Mouse (Mus musculus) intestine, embryonic 14.5 days (tissue): ENCODE results near the gene Nav2. TPM values are rescaled to one million over a fixed set of nuclear protein-coding genes. Genes with fewer than 3 reads are reported as not detected.
A peak's percentile ranks its signal among the peaks of the same experiment; 100 is the strongest.

ENCODE experiments used
- ATAC-seq: fragments of 200-750 bp; cut with Nextera tagmentation; replicated peaks from 2 replicates; pipeline ENCODE4 v1.8.0; 2017; ENCODE audit warnings: low read depth, moderate number of reproducible peaks, moderate TSS enrichment, moderate library complexity; ENCODE audit not compliant: low FRiP score, low TSS enrichment
- DNase-seq: peaks from one replicate; pipeline ENCODE4 v3.0.0-alpha.2; 2018; ENCODE audit warnings: low spot score
- H3K27ac ChIP-seq: fragments of 300-500 bp; sonication (generic); 2 replicates; pipeline ENCODE4 v1.5.1; 2014; ENCODE audit warnings: low read depth, mild to moderate bottlenecking, control low read depth
- H3K27me3 ChIP-seq: fragments of 300-500 bp; sonication (generic); replicated peaks from 2 replicates; pipeline ENCODE4 v1.6.1; 2014; ENCODE audit warnings: low read length, control low read depth; ENCODE audit not compliant: control insufficient read depth, insufficient read depth
- H3K36me3 ChIP-seq: fragments of 300-500 bp; sonication (generic); 2 replicates; pipeline ENCODE4 v1.6.1; 2014; ENCODE audit warnings: low read length, control low read depth; ENCODE audit not compliant: control insufficient read depth, insufficient read depth
- H3K4me1 ChIP-seq: fragments of 300-500 bp; sonication (generic); replicated peaks from 2 replicates; pipeline ENCODE4 v1.6.1; 2014; ENCODE audit warnings: low read length, control low read depth, mixed read lengths; ENCODE audit not compliant: control insufficient read depth, insufficient read depth
- H3K4me2 ChIP-seq: fragments of 300-500 bp; sonication (generic); 2 replicates; pipeline ENCODE4 v1.6.1; 2014; ENCODE audit warnings: low read length
- H3K4me3 ChIP-seq: fragments of 300-500 bp; sonication (generic); 2 replicates; pipeline ENCODE4 v1.5.1; 2014; ENCODE audit warnings: low read depth, low read length, control low read depth, mixed read lengths
- H3K9ac ChIP-seq: fragments of 300-500 bp; sonication (generic); 2 replicates; pipeline ENCODE4 v1.6.1; 2014; ENCODE audit warnings: mild to moderate bottlenecking, low read length
- H3K9me3 ChIP-seq: fragments of 300-500 bp; sonication (generic); 2 replicates; pipeline ENCODE4 v1.6.1; 2016; ENCODE audit warnings: low read length, control low read depth; ENCODE audit not compliant: control insufficient read depth
- WGBS: fragments of 180-500 bp; shearing (Covaris S2); extraction: QIAGEN DNeasy Blood & Tissue Kit; methylation state at CpG from one replicate; pipeline ENCODE4 v1.1.7; 2014; 5-methylcytosine and 5-hydroxymethylcytosine counted together
- polyA plus RNA-seq: library from polyadenylated mRNA; unstranded; fragments of >200 nt; fragmentation: Nextera tagmentation; extraction: Ambion mirVana; gene quantifications from 2 replicates; pipeline ENCODE4 v1.2.1, GENCODE M21; 2014

Gene Nav2
- polyA plus RNA-seq, 1 experiment from 2014 or later = 31.5 TPM

- DNase-seq (no peak), ATAC-seq (no peak)
- H3K27me3 ChIP-seq = no peaks in the 10 kb centered on the region
- H3K4me2 ChIP-seq = no peak overlapping the region
- H3K4me1 ChIP-seq = no peaks in the 10 kb centered on the region
- H3K27ac ChIP-seq = no peak overlapping the region
- WGBS = 96% methylated on average over 21 of the region's 21 CpGs
- H3K36me3 ChIP-seq = peaks cover 100% of the 10 kb centered on the region
- H3K9me3 ChIP-seq = no peaks in the 10 kb centered on the region
- no peak overlapping the region for H3K9ac ChIP-seq
- H3K4me3 ChIP-seq = no peak overlapping the region
These were observed 37.8 kb upstream of the Nav2 start for GRCm38 (mm10) chr7:48870579-48871180.

- Histone ChIP-seq H3K27me3 (no peaks in the 10 kb centered on the region), H3K27ac (no peak overlapping the region), H3K9me3 (no peaks in the 10 kb centered on the region), H3K4me1 (no peaks in the 10 kb centered on the region), H3K9ac (no peak overlapping the region), H3K4me3 (no peak overlapping the region), H3K4me2 (no peak overlapping the region), H3K36me3 (peaks cover 98% of the 10 kb centered on the region)
- WGBS = 92% methylated on average over 11 of the region's 11 CpGs
- DNase-seq (no peak), ATAC-seq (no peak)
These were observed 37.2 kb upstream of the Nav2 start for GRCm38 (mm10) chr7:48871292-48871691.

GRCm38 (mm10) chr7:48875096-48875495, 33.4 kb upstream of the Nav2 start:
- 92% methylated on average over 14 of the region's 14 CpGs for WGBS

DNA sequence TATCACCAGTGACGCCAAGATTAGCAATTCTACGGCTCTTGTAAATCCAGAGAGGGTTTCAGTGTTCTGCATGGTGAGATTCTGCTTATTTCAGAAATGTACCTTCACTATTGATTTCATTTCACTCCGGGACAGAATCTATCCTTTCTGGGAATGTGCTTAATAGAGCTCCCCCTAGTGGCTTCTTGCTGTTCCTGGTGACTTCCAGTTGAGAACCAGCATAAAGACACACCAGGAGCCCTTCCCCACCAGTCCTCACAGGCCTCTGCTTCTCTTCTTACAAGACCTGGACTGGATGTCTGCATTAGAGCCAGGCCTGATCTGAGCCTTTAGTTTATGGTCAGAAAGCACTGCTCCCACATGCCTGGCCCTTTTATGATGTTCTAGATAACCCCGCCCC, 32.0 kb upstream of the Nav2 start:
- peaks cover 55% of the 10 kb centered on the region for H3K36me3 ChIP-seq
- ATAC-seq = no peak

More at GRCm38 (mm10) chr7:48875096-48875495, 33.4 kb upstream of the Nav2 start:
- H3K36me3 ChIP-seq = peaks cover 69% of the 10 kb centered on the region
- peaks cover 17% of the 10 kb centered on the region for H3K4me1 ChIP-seq
- H3K4me3 ChIP-seq = no peak overlapping the region
- no peaks in the 10 kb centered on the region for H3K9me3 ChIP-seq
- DNase-seq = no peak
- H3K9ac ChIP-seq = no peak overlapping the region
- H3K27me3 ChIP-seq = no peaks in the 10 kb centered on the region
- H3K4me2 ChIP-seq = no peak overlapping the region
- H3K27ac ChIP-seq = no peak overlapping the region
- ATAC-seq = no peak

DNA sequence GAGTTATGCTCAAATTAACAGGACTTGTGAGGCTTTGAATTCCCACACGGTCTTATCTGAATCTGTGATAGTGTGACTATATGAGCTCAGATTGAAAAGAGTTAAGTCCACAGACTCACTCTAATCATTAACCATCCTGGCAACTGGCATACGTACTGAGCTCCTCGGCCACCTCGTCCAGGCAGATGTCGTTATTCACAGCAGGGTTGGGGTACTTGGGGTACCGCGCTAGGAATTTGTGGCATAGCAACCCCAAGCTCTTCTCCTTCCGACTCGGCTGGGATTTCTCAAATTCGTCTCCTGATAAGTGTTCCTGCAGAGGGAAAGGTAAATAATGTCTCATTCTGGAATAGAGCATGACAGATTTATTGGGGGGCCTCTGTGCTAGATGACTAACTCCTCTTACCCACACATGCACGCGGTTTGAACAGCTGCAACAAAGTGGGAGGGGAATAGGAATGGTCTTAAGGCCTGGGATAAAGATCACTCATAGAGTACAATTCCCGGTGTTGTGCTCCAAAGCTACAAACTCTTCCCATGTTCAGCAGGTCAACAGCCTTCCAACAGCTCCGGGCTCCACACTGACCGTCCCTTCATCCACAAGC, 30.6 kb upstream of the Nav2 start:
- WGBS = 28% methylated on average over 15 of the region's 15 CpGs
- ATAC-seq (peak; percentile 17; the same call in 1 of the 2 replicates), DNase-seq (peak; percentile 71)
- H3K4me3 ChIP-seq = no peak overlapping the region
- H3K9ac ChIP-seq = no peak overlapping the region
- H3K27me3 ChIP-seq = no peaks in the 10 kb centered on the region
- no peak overlapping the region for H3K27ac ChIP-seq
- peaks cover 21% of the 10 kb centered on the region for H3K4me1 ChIP-seq
- H3K9me3 ChIP-seq = no peaks in the 10 kb centered on the region
- peaks cover 41% of the 10 kb centered on the region for H3K36me3 ChIP-seq
- H3K4me2 ChIP-seq = peak overlapping the region; percentile 85

More for the DNA sequence above, 32.0 kb upstream of the Nav2 start:
- Histone ChIP-seq H3K4me1 (peaks cover 17% of the 10 kb centered on the region), H3K4me3 (no peak overlapping the region), H3K9me3 (no peaks in the 10 kb centered on the region), H3K27me3 (no peaks in the 10 kb centered on the region), H3K4me2 (no peak overlapping the region), H3K9ac (no peak overlapping the region), H3K27ac (no peak overlapping the region)
- no peak for DNase-seq
- WGBS = 72% methylated on average over 4 of the region's 4 CpGs

DNA sequence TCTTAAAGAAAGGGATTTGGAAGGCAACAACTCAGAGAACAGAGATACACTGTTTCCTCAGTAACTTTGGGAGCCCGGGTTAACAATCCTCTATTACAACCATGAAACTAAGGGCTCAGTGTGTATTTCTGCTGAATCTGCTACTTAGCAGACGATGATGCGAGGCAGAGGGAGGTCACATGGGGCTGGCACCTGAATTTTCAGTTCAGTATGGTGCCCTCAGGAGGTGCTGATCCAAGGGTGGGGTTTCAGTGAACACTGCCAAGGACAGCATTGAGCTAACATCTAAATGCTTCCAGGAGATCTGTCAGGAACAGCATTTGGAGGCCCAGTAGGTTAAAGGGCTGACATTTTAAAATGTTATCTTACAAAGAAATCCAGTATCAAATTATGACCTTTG, 28.9 kb upstream of the Nav2 start:
- WGBS = 72% methylated on average over 3 of the region's 3 CpGs
- peak overlapping the region; percentile 85 for H3K4me2 ChIP-seq
- H3K4me1 ChIP-seq = peaks cover 21% of the 10 kb centered on the region
- H3K4me3 ChIP-seq = peak overlapping the region; percentile 25
- DNase-seq = no peak
- ATAC-seq = no peak
- peak overlapping the region; percentile 39 for H3K9ac ChIP-seq
- no peaks in the 10 kb centered on the region for H3K9me3 ChIP-seq
- 0 out of 2 replicates have a peak, but pooled peaks cover 3% of the 10 kb centered on the region for H3K27me3 ChIP-seq
- peaks cover 24% of the 10 kb centered on the region for H3K36me3 ChIP-seq
- H3K27ac ChIP-seq = no peak overlapping the region; the same call in 1 of the 2 replicates

- ATAC-seq (peak; percentile 96), DNase-seq (peak; percentile 97)
- peaks cover 11% of the 10 kb centered on the region for H3K36me3 ChIP-seq
- H3K4me1 ChIP-seq = peaks cover 21% of the 10 kb centered on the region
- H3K4me2 ChIP-seq = peak overlapping the region; percentile 85
- under 1% methylated on average over 77 of the region's 77 CpGs for WGBS
- H3K9ac ChIP-seq = peak overlapping the region; percentile 90
- no peaks in the 10 kb centered on the region for H3K9me3 ChIP-seq
- H3K27ac ChIP-seq = peak overlapping the region; percentile 89
- H3K4me3 ChIP-seq = peak overlapping the region; percentile 80
- H3K27me3 ChIP-seq = 0 out of 2 replicates have a peak, but pooled peaks cover 3% of the 10 kb centered on the region
These were observed 27.7 kb upstream of the Nav2 start for GRCm38 (mm10) chr7:48880591-48881481.

- Histone ChIP-seq H3K9ac (peak within 1 kb of the TSS; percentile 90), H3K4me1 (peaks cover 21% of the 10 kb centered on the region), H3K27me3 (0 out of 2 replicates have a peak, but pooled peaks cover 3% of the 10 kb centered on the region), H3K27ac (peak within 1 kb of the TSS; percentile 89), H3K9me3 (no peaks in the 10 kb centered on the region), H3K36me3 (peaks cover 9% of the 10 kb centered on the region), H3K4me2 (peak within 1 kb of the TSS; percentile 85), H3K4me3 (peak within 1 kb of the TSS; percentile 80)
- ATAC-seq (peak; percentile 78), DNase-seq (no peak)
- WGBS = under 1% methylated on average over 38 of the region's 41 CpGs
These were observed 27.0 kb upstream of the Nav2 start, which contains the start of gene E2f8 for GRCm38 (mm10) chr7:48881486-48881885. TSS of gene E2f8 (minus strand) at chr7:48881596.
